Mouse (Mus musculus) E14TG2a.4 (cell line): ENCODE measurements around the gene Vax2.

Experiments
- H3K27me3 ChIP-seq: 2 replicates; pipeline ENCODE4 v1.6.1; 2014; ENCODE audit warnings: low read length, control low read depth; ENCODE audit not compliant: insufficient read depth
- H3K36me3 ChIP-seq: 2 replicates; pipeline ENCODE4 v1.6.1; 2014; ENCODE audit warnings: low read length, control low read depth; ENCODE audit not compliant: insufficient read depth
- H3K4me1 ChIP-seq: replicated peaks from 2 replicates; pipeline ENCODE4 v1.6.1; 2014; ENCODE audit warnings: low read depth, low read length, control low read depth
- H3K4me3 ChIP-seq: replicated peaks from 2 replicates; pipeline ENCODE4 v1.5.1; 2014; ENCODE audit warnings: mild to moderate bottlenecking, low read length
- H3K9me3 ChIP-seq: 2 replicates; pipeline ENCODE4 v1.6.1; 2014; ENCODE audit warnings: low read length, control low read depth
- CTCF ChIP-seq: conservative IDR thresholded peaks from 2 replicates; pipeline ENCODE4 v1.5.1; 2014; ENCODE audit warnings: low read length
- NANOG ChIP-seq: IDR thresholded peaks from 2 replicates; pipeline ENCODE4 v1.6.1; 2014; ENCODE audit warnings: borderline replicate concordance, low read length, mixed read lengths
- POU5F1 ChIP-seq: IDR thresholded peaks from 2 replicates; pipeline ENCODE4 v1.6.1; 2014; ENCODE audit warnings: low read length, borderline replicate concordance

The Vax2 gene

GRCm38 (mm10) chr6:83779026-83779425 is 68.0 kb downstream of the Vax2 start:
- Histone ChIP-seq H3K36me3 (no peaks in the 10 kb centered on the region), H3K9me3 (no peaks in the 10 kb centered on the region), H3K4me1 (peaks cover 16% of the 10 kb centered on the region), H3K4me3 (no peak overlapping the region), H3K27me3 (peaks cover 22% of the 10 kb centered on the region)
- TF ChIP-seq NANOG (no peak), CTCF (peak; percentile 72)

- H3K27me3 ChIP-seq, result peaks cover 15% of the 10 kb centered on the region
Measured at GRCm38 (mm10) chr6:83786426-83786825, 75.4 kb downstream of the Vax2 start.

More at GRCm38 (mm10) chr6:83786426-83786825, 75.4 kb downstream of the Vax2 start:
- Histone ChIP-seq H3K4me3 (no peak overlapping the region), H3K4me1 (peaks cover 6% of the 10 kb centered on the region), H3K36me3 (no peaks in the 10 kb centered on the region), H3K9me3 (peaks cover 6% of the 10 kb centered on the region; the same call in 1 of the 2 replicates)
- no peak for TF ChIP-seq NANOG
- no peak for TF ChIP-seq POU5F1
- no peak for TF ChIP-seq CTCF
